Mouse (Mus musculus) frontal cortex, postnatal 36 days (tissue): Measurements from ENCODE around the gene Rtp2.

ENCODE experiments used
- DNase-seq, 2 experiments: peaks; one replicate each; pipeline ENCODE4 v3.0.0; 2022; ENCODE audit warnings: low spot score in 2 of 2

Gene Rtp2

DNA sequence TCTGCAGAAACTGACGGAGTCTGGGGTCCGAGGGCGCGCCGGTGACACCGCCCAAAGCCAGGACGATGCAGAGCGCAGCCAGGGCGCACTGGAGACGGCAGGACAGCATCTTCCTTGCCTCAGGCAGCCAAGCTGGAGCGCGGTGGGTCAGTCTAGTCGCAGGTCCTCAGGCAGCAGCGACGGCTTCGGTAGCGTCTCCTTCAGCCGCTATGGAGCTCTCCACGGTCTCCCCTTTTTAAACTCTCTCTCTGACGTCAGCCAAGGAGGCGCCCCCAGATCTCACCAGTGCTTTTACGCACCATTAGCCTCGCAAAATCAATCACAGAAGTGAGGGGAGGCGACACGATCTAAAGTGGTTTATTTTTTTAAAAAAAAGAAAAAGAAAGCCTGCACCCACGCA is 41.6 kb downstream of the Rtp2 start, which contains the start of gene Sst:
Sst (minus strand) TSS at position 323 of the 400 bp plus-strand sequence.
- DNase-seq: no peak

- no peak for DNase-seq
These were observed 42.0 kb downstream of the Rtp2 start for GRCm38 (mm10) chr16:23890151-23890550.

DNA sequence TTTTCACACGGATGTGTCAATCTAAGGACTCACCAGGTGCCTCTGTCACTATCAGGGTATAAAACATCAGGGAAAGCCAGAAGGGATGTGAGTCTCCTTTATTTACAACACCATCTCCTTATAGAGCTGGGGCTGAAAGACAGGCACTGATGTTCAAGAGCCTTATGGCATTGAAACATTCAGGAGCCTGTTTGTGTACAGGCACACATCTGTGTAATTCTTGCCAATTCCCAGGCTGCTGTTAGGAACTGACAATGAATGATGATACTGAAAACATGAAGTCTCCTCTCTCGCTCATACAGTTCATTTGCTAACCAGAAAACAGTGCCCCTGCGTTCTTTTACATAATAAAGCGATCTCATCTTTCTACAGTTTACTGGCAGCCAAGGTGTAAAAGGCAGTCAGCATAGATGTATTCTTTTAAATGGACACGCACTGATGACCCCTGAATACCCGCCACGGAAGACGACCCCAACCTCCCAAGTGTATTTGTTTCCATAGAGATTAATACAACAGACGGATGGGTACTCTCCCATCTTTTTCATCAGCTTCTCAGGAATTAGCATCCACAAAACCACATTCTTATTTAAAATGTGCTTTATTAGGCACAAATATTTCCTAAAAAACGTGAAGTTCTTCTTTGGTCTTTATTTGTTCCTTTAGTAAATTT is 44.1 kb downstream of the Rtp2 start:
- DNase-seq: no peak

DNA sequence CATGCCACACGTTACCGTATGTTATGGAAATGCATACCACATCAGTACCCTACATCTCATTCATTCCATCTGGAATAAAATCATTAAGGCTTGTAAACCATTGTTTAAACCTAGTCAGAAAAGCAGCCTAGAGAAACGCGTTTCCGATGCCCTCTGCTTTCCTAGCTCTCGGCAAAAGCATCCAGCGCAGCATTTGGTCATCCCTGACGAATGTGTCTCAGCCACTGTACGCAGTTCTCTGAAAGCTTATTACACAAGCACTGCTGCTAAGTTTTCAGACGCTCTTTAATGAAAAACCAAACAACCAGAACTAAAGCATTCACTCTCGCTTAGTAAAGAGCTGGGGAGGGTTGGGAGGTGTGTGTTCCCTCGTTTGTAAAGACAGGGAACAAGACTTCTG is 47.1 kb downstream of the Rtp2 start:
- DNase-seq: no peak
